26 mouse cellular contexts compared by ENCODE assay signal in genomic region chr16:33200589-33200988, GRCm38 (mm10).
"Had no signal": no experiment of that assay in that cellular context is flagged by ENCODE, and none has a peak within 500 bp of the region (broad histone marks: within the 10 kb centered on the region; RNA-seq: fewer than 3 reads in every experiment).

No protein-coding gene starts in this region.

- H3K9me3 ChIP-seq: heart, embryonic 10.5 days; heart, embryonic 12.5 days; hindbrain, embryonic 10.5 days; hindbrain, embryonic 12.5 days; kidney, embryonic 15.5 days; limb, embryonic 10.5 days; limb, embryonic 12.5 days; liver, embryonic 13.5 days had no signal

- H3K4me1 ChIP-seq: heart, embryonic 10.5 days; hindbrain, embryonic 10.5 days; hindbrain, embryonic 12.5 days; limb, embryonic 10.5 days; limb, embryonic 12.5 days had no signal

- H3K4me3 ChIP-seq: gastrocnemius, adult 2 months; heart, embryonic 10.5 days; heart, embryonic 12.5 days; hindbrain, embryonic 10.5 days; hindbrain, embryonic 12.5 days; kidney, embryonic 15.5 days; left cerebral cortex, adult 2 months; limb, embryonic 10.5 days; limb, embryonic 12.5 days; liver, embryonic 13.5 days had no signal

- DNase-seq: gastrocnemius, adult 2 months; gastrocnemius, postnatal 10 days; gastrocnemius, postnatal 25 days; heart, adult 18-20 months; heart, postnatal 10 days; heart, postnatal 4 days; kidney, adult 11 months; kidney, adult 2 months; kidney, adult 9 months; kidney, postnatal 14 days; kidney, postnatal 36 days; layer of hippocampus, adult 9-11 months; liver; liver, embryonic 13.5 days had no signal

- H3K27ac ChIP-seq: gastrocnemius, adult 2 months; heart, embryonic 10.5 days; hindbrain, embryonic 10.5 days; hindbrain, embryonic 12.5 days; hindbrain, embryonic 14.5 days; kidney, embryonic 15.5 days; kidney, postnatal 0 days; left cerebral cortex, adult 2 months; limb, embryonic 10.5 days; limb, embryonic 12.5 days; liver, embryonic 13.5 days had no signal

- ATAC-seq: hindbrain, embryonic 16.5 days; intestine, embryonic 16.5 days had no signal

- H3K27me3 ChIP-seq: heart, embryonic 12.5 days; hindbrain, embryonic 12.5 days; kidney, embryonic 15.5 days; limb, embryonic 12.5 days; liver, embryonic 13.5 days had no signal
